Mouse (Mus musculus): ENCODE measurements around the gene Pign. TPM values are rescaled to one million over a fixed set of nuclear protein-coding genes. Genes with fewer than 3 reads are reported as not detected.

Gene Pign
- polyA plus RNA-seq, 1 experiment, result 0.02 TPM

- H3K27me3 ChIP-seq (ENCODE audit: control insufficient read depth), result no peaks in the 10 kb centered on the region
- no peaks in the 10 kb centered on the region for H3K9me3 ChIP-seq (ENCODE audit: control insufficient read depth, low read length)
- H3K4me1 ChIP-seq (ENCODE audit: control insufficient read depth), result no peaks in the 10 kb centered on the region
- H3K36me3 ChIP-seq (ENCODE audit: control insufficient read depth), result no peaks in the 10 kb centered on the region
- TF ChIP-seq TAL1 (IDR thresholded peaks at IDR 0.05; ENCODE audit: low read length), result no peak
- TF ChIP-seq GATA1 (IDR thresholded peaks at IDR 0.05; ENCODE audit: low read length), result no peak
- no peak overlapping the region for H3K4me3 ChIP-seq (replicated peaks)
These were observed 113.8 kb downstream of the Pign start for GRCm38 (mm10) chr1:105549648-105550047.

GRCm38 (mm10) chr1:105543051-105543450 lies 120.4 kb downstream of the Pign start:
- Histone ChIP-seq H3K9me3 (ENCODE audit: control insufficient read depth, low read length) (peaks cover 6% of the 10 kb centered on the region), H3K27me3 (ENCODE audit: control insufficient read depth) (no peaks in the 10 kb centered on the region), H3K4me1 (ENCODE audit: control insufficient read depth) (no peaks in the 10 kb centered on the region), H3K36me3 (ENCODE audit: control insufficient read depth) (peaks cover 6% of the 10 kb centered on the region), H3K4me3 (replicated peaks) (no peak overlapping the region)
- TF ChIP-seq TAL1 (IDR thresholded peaks at IDR 0.05; ENCODE audit: low read length), result no peak
- TF ChIP-seq GATA1 (IDR thresholded peaks at IDR 0.05; ENCODE audit: low read length), result no peak

GRCm38 (mm10) chr1:105523768-105524167 lies 139.7 kb downstream of the Pign start:
- TF ChIP-seq TAL1 (IDR thresholded peaks at IDR 0.05; ENCODE audit: low read length), result no peak
- no peak for TF ChIP-seq GATA1 (IDR thresholded peaks at IDR 0.05; ENCODE audit: low read length)
- H3K4me3 ChIP-seq (replicated peaks), result no peak overlapping the region
- no peaks in the 10 kb centered on the region for H3K9me3 ChIP-seq (ENCODE audit: control insufficient read depth, low read length)
- H3K27me3 ChIP-seq (ENCODE audit: control insufficient read depth), result no peaks in the 10 kb centered on the region
- H3K36me3 ChIP-seq (ENCODE audit: control insufficient read depth), result peaks cover 5% of the 10 kb centered on the region
- H3K4me1 ChIP-seq (ENCODE audit: control insufficient read depth), result no peaks in the 10 kb centered on the region

GRCm38 (mm10) chr1:105522321-105522720 lies 141.2 kb downstream of the Pign start:
- no peak overlapping the region for H3K4me3 ChIP-seq (replicated peaks)
- no peaks in the 10 kb centered on the region for H3K4me1 ChIP-seq (ENCODE audit: control insufficient read depth)
- TF ChIP-seq TAL1 (IDR thresholded peaks at IDR 0.05; ENCODE audit: low read length), result no peak
- TF ChIP-seq GATA1 (IDR thresholded peaks at IDR 0.05; ENCODE audit: low read length), result no peak
- no peaks in the 10 kb centered on the region for H3K9me3 ChIP-seq (ENCODE audit: control insufficient read depth, low read length)
- H3K27me3 ChIP-seq (ENCODE audit: control insufficient read depth), result no peaks in the 10 kb centered on the region
- H3K36me3 ChIP-seq (ENCODE audit: control insufficient read depth), result peaks cover 5% of the 10 kb centered on the region

- H3K36me3 ChIP-seq (ENCODE audit: control insufficient read depth), result peaks cover 5% of the 10 kb centered on the region
- TF ChIP-seq GATA1 (IDR thresholded peaks at IDR 0.05; ENCODE audit: low read length) (no peak), TAL1 (IDR thresholded peaks at IDR 0.05; ENCODE audit: low read length) (no peak)
- H3K4me1 ChIP-seq (ENCODE audit: control insufficient read depth), result no peaks in the 10 kb centered on the region
- no peaks in the 10 kb centered on the region for H3K27me3 ChIP-seq (ENCODE audit: control insufficient read depth)
- H3K4me3 ChIP-seq (replicated peaks), result no peak overlapping the region
- H3K9me3 ChIP-seq (ENCODE audit: control insufficient read depth, low read length), result no peaks in the 10 kb centered on the region
These were observed 145.4 kb downstream of the Pign start for GRCm38 (mm10) chr1:105518101-105518500.

- Histone ChIP-seq H3K4me1 (ENCODE audit: control insufficient read depth) (no peaks in the 10 kb centered on the region), H3K9me3 (ENCODE audit: control insufficient read depth, low read length) (no peaks in the 10 kb centered on the region), H3K27me3 (ENCODE audit: control insufficient read depth) (no peaks in the 10 kb centered on the region), H3K4me3 (replicated peaks) (no peak overlapping the region), H3K36me3 (ENCODE audit: control insufficient read depth) (no peaks in the 10 kb centered on the region)
- no peak for TF ChIP-seq TAL1 (IDR thresholded peaks at IDR 0.05; ENCODE audit: low read length)
- no peak for TF ChIP-seq GATA1 (IDR thresholded peaks at IDR 0.05; ENCODE audit: low read length)
These were observed 156.4 kb downstream of the Pign start for GRCm38 (mm10) chr1:105507116-105507515.

GRCm38 (mm10) chr1:105492626-105493025 lies 170.9 kb downstream of the Pign start:
- no peak overlapping the region for H3K4me3 ChIP-seq (replicated peaks)
- no peaks in the 10 kb centered on the region for H3K4me1 ChIP-seq (ENCODE audit: control insufficient read depth)
- H3K27me3 ChIP-seq (ENCODE audit: control insufficient read depth), result no peaks in the 10 kb centered on the region
- no peak for TF ChIP-seq GATA1 (IDR thresholded peaks at IDR 0.05; ENCODE audit: low read length)
- TF ChIP-seq TAL1 (IDR thresholded peaks at IDR 0.05; ENCODE audit: low read length), result no peak
- H3K9me3 ChIP-seq (ENCODE audit: control insufficient read depth, low read length), result no peaks in the 10 kb centered on the region
- H3K36me3 ChIP-seq (ENCODE audit: control insufficient read depth), result no peaks in the 10 kb centered on the region

GRCm38 (mm10) chr1:105489456-105489855 lies 174.0 kb downstream of the Pign start:
- Histone ChIP-seq H3K27me3 (ENCODE audit: control insufficient read depth) (no peaks in the 10 kb centered on the region), H3K36me3 (ENCODE audit: control insufficient read depth) (no peaks in the 10 kb centered on the region), H3K4me1 (ENCODE audit: control insufficient read depth) (no peaks in the 10 kb centered on the region), H3K4me3 (replicated peaks) (no peak overlapping the region), H3K9me3 (ENCODE audit: control insufficient read depth, low read length) (no peaks in the 10 kb centered on the region)
- TF ChIP-seq GATA1 (IDR thresholded peaks at IDR 0.05; ENCODE audit: low read length), result no peak
- no peak for TF ChIP-seq TAL1 (IDR thresholded peaks at IDR 0.05; ENCODE audit: low read length)

GRCm38 (mm10) chr1:105487037-105487436 lies 176.4 kb downstream of the Pign start:
- TF ChIP-seq TAL1 (IDR thresholded peaks at IDR 0.05; ENCODE audit: low read length), result no peak
- no peak for TF ChIP-seq GATA1 (IDR thresholded peaks at IDR 0.05; ENCODE audit: low read length)
- Histone ChIP-seq H3K4me1 (ENCODE audit: control insufficient read depth) (no peaks in the 10 kb centered on the region), H3K4me3 (replicated peaks) (no peak overlapping the region), H3K9me3 (ENCODE audit: control insufficient read depth, low read length) (no peaks in the 10 kb centered on the region), H3K27me3 (ENCODE audit: control insufficient read depth) (no peaks in the 10 kb centered on the region), H3K36me3 (ENCODE audit: control insufficient read depth) (no peaks in the 10 kb centered on the region)

Other genes with a start within 250 kb of the Pign start
- gene Relch, start 184 bp upstream of the Pign start, polyA plus RNA-seq (2012), result 1.8 and 2.6 TPM in 2 replicates
- gene Tnfrsf11a, start 117.0 kb upstream of the Pign start, polyA plus RNA-seq (2012), result 0.01 TPM in 1 of 2 replicates, not detected in the other

All from erythroblast, embryonic 14.5 days (primary cell).